ENCODE assay signal across 15 mouse cellular contexts in the genomic region with DNA sequence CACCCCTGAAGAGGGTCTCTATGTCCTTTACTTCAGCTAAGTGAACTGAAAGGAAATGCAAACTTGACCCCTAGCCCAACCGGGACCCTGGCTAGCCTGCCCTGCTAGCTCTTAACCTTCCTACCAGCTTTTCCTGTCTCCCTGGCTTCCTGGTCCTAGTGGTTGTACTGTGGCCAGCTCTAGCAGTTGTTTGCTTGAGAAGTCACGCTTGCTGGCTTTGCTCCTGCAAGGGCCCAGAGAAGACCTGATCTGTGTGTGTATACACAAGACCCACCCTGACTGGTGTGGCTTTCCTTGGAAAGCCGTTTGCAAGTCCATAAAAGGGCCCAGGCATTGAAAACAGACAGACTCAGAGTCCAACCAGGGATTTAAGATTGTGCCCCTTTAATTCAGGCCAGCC. TPM values are rescaled to one million over a fixed set of nuclear protein-coding genes. Genes with fewer than 3 reads are reported as not detected.
DNase-seq lines count a peak whose midpoint lies in the region; ATAC-seq and TF ChIP-seq lines count a peak whose summit lies in the region.
"Had no signal": no experiment of that assay in that cellular context is flagged by ENCODE, and none has a peak within 500 bp of the region (broad histone marks: within the 10 kb centered on the region; RNA-seq: fewer than 3 reads in every experiment).

No protein-coding gene starts in this region.

- TF ChIP-seq POLR2A in spleen, adult 2 months (IDR thresholded peaks at IDR 0.05; ENCODE audit: low read depth, low read length) = no peak

- 0 out of 2 replicates have a peak, but pooled peaks cover 3% of the 10 kb centered on the region for H3K9me3 ChIP-seq in stomach, embryonic 14.5 days (ENCODE audit: control insufficient read depth, low read depth, low read length)
- H3K9me3 ChIP-seq in forebrain, embryonic 16.5 days (ENCODE audit: control insufficient read depth, low read length) = no peaks in the 10 kb centered on the region

- peak overlapping the region; percentile 31; the same call in 1 of the 2 replicates for H3K27ac ChIP-seq in spleen, adult 2 months (ENCODE audit: insufficient read depth, low read length)
- H3K27ac ChIP-seq in stomach, embryonic 14.5 days (ENCODE audit: low read length) = peak overlapping the region; percentile 71; the same call in 1 of the 2 replicates
- H3K27ac ChIP-seq in forebrain, embryonic 16.5 days (ENCODE audit: low read length) = no peak overlapping the region
- H3K27ac ChIP-seq: liver, embryonic 14.5 days had no signal

- peak; percentile 90 for ATAC-seq in stomach, embryonic 14.5 days (ENCODE audit: insufficient number of reproducible peaks, insufficient read depth, low FRiP score, low read depth)
- ATAC-seq in forebrain, embryonic 16.5 days = no peak

- no peaks in the 10 kb centered on the region; the same call in 1 of the 2 replicates for H3K4me1 ChIP-seq in spleen, adult 2 months (ENCODE audit: control insufficient read depth, insufficient read depth, insufficient read length)
- no peaks in the 10 kb centered on the region for H3K4me1 ChIP-seq in stomach, embryonic 14.5 days (ENCODE audit: control insufficient read depth, insufficient read depth, low read length)
- no peaks in the 10 kb centered on the region for H3K4me1 ChIP-seq in forebrain, embryonic 16.5 days (replicated peaks; ENCODE audit: control insufficient read depth, insufficient read depth, low read length)

- H3K36me3 ChIP-seq in spleen, adult 2 months (ENCODE audit: control insufficient read depth, insufficient read depth, low read length) = no peaks in the 10 kb centered on the region
- H3K36me3 ChIP-seq in stomach, embryonic 14.5 days (ENCODE audit: control insufficient read depth, insufficient read depth, low read length) = no peaks in the 10 kb centered on the region
- H3K36me3 ChIP-seq in forebrain, embryonic 16.5 days (ENCODE audit: control insufficient read depth, insufficient read depth) = no peaks in the 10 kb centered on the region

- H3K27me3 ChIP-seq in spleen, adult 2 months (ENCODE audit: control insufficient read depth, insufficient read depth, low read length) = no peaks in the 10 kb centered on the region
- no peaks in the 10 kb centered on the region for H3K27me3 ChIP-seq in stomach, embryonic 14.5 days (ENCODE audit: control insufficient read depth, insufficient read depth, low read length)
- no peaks in the 10 kb centered on the region for H3K27me3 ChIP-seq in forebrain, embryonic 16.5 days (replicated peaks; ENCODE audit: control insufficient read depth, insufficient read depth, low read length)

- TF ChIP-seq CTCF in spleen, adult 2 months (IDR thresholded peaks at IDR 0.05; ENCODE audit: extremely low read depth, insufficient read depth, insufficient read length, insufficient replicate concordance) = no peak

- 64% methylated on average over 3 of the region's 3 CpGs for WGBS in spleen, adult 2 months
- 26% methylated on average over 3 of the region's 3 CpGs for WGBS in stomach, embryonic 14.5 days
- 75% methylated on average over 3 of the region's 3 CpGs for WGBS in forebrain, embryonic 16.5 days

- no peak overlapping the region for H3K9ac ChIP-seq in stomach, embryonic 14.5 days (replicated peaks; ENCODE audit: low read depth, low read length)
- H3K9ac ChIP-seq in forebrain, embryonic 16.5 days (replicated peaks; ENCODE audit: low read depth, low read length) = no peak overlapping the region
- H3K9ac ChIP-seq: liver, embryonic 14.5 days had no signal

- no peak overlapping the region for H3K4me3 ChIP-seq in spleen, adult 2 months (ENCODE audit: extremely low read depth, insufficient read depth, insufficient read length)
- H3K4me3 ChIP-seq in stomach, embryonic 14.5 days (ENCODE audit: low read depth, low read length) = no peak overlapping the region
- H3K4me3 ChIP-seq in forebrain, embryonic 16.5 days (replicated peaks; ENCODE audit: low read length) = no peak overlapping the region

- no peak overlapping the region for H3K4me2 ChIP-seq in stomach, embryonic 14.5 days (replicated peaks; ENCODE audit: low read depth, low read length)
- H3K4me2 ChIP-seq in forebrain, embryonic 16.5 days (ENCODE audit: low read length) = no peak overlapping the region

- DNase-seq in adrenal gland, adult 2 months = peak; percentile 37
- DNase-seq in adrenal gland, adult 8-10 months = no peak
- DNase-seq in spleen, adult 2 months (ENCODE audit: low read depth in 1 of 2, low spot score in 2 of 2) = no peak
- DNase-seq in spleen, adult 12 weeks (ENCODE audit: low spot score) = no peak
- peak; percentile 51 to 56 for DNase-seq in kidney, postnatal 36 days
- no peak for DNase-seq in T-cell, adult 2 months (ENCODE audit: low spot score)
- DNase-seq: layer of hippocampus, adult 9-11 months; right cerebral cortex, postnatal 14 days had no signal

RNA-seq across cellular contexts. Expression of a gene that starts 7.3 kb away (rescaled TPM):
- 10 to 100 TPM; 39.6 to 73.2 TPM for total RNA-seq in adrenal gland, adult 2 months (2021)
- 76.9 and 108 TPM in 2 replicates for polyA plus RNA-seq in adrenal gland, adult 2 months (2012; rRNA removed)
- 10 to 100 TPM; 35.5 to 87.0 (median 58.0) TPM for total RNA-seq in adrenal gland, adult 8-10 months (2022)
- 9.6 and 11.4 TPM in 2 replicates for polyA plus RNA-seq in spleen, adult 2 months (2012; rRNA removed)
- 128 and 132 TPM in 2 replicates for polyA plus RNA-seq in stomach, embryonic 14.5 days (2014; fragmentation: Nextera tagmentation; extraction: Ambion mirVana)
- polyA plus RNA-seq in forebrain, embryonic 16.5 days (2015; fragmentation: Nextera tagmentation; extraction: Ambion mirVana) = 30.1 and 38.4 TPM in 2 replicates

RNA-seq across cellular contexts. Expression of a gene that starts 22.9 kb away (rescaled TPM):
- total RNA-seq in adrenal gland, adult 2 months (2021) = 10 to 100 TPM; 63.8 to 87.9 TPM
- 47.2 and 70.7 TPM in 2 replicates for polyA plus RNA-seq in adrenal gland, adult 2 months (2012; rRNA removed)
- total RNA-seq in adrenal gland, adult 8-10 months (2022) = 100 to 1,000 TPM in 2 of 4 experiments, 10 to 100 TPM in 2; 62.6 to 107 (median 87.1) TPM
- polyA plus RNA-seq in spleen, adult 2 months (2012; rRNA removed) = 6.2 and 7.1 TPM in 2 replicates
- 24.3 and 25.8 TPM in 2 replicates for polyA plus RNA-seq in stomach, embryonic 14.5 days (2014; fragmentation: Nextera tagmentation; extraction: Ambion mirVana)
- 1.7 and 2.2 TPM in 2 replicates for polyA plus RNA-seq in forebrain, embryonic 16.5 days (2015; fragmentation: Nextera tagmentation; extraction: Ambion mirVana)

RNA-seq across cellular contexts. Expression of a gene that starts 55.5 kb away (rescaled TPM):
- total RNA-seq in adrenal gland, adult 2 months (2021) = not detected
- not detected in 2 replicates for polyA plus RNA-seq in adrenal gland, adult 2 months (2012; rRNA removed)
- not detected for total RNA-seq in adrenal gland, adult 8-10 months (2022)
- polyA plus RNA-seq in spleen, adult 2 months (2012; rRNA removed) = not detected in 2 replicates
- polyA plus RNA-seq in stomach, embryonic 14.5 days (2014; fragmentation: Nextera tagmentation; extraction: Ambion mirVana) = not detected in 2 replicates
- polyA plus RNA-seq in forebrain, embryonic 16.5 days (2015; fragmentation: Nextera tagmentation; extraction: Ambion mirVana) = not detected in 2 replicates
- total RNA-seq: common myeloid progenitor, adult 5-6 weeks; MEL had no signal
- polyA plus RNA-seq: forebrain, embryonic 11.5 days; heart, embryonic 14.5 days had no signal

Comparison
In these comparisons a context has a peak if more than half of its experiments do, and no peak if none do; other contexts are left out.
1. DNase-seq: peak in adrenal gland, adult 2 months (single experiment) and kidney, postnatal 36 days (2 of 2); none in adrenal gland, adult 8-10 months (single experiment), spleen, adult 2 months (0 of 2), spleen, adult 12 weeks (single experiment) and T-cell, adult 2 months (single experiment).